Mouse (Mus musculus) thymus, adult 2 months (tissue): Measurements from ENCODE around the gene Klhl36.

Experiments used
- CTCF ChIP-seq: fragments of 200-500 bp; IDR thresholded peaks from 2 replicates; pipeline ENCODE4 v1.5.1; 2012; ENCODE audit warnings: mild to moderate bottlenecking, control low read depth, low read length, moderate library complexity, borderline replicate concordance; ENCODE audit not compliant: control insufficient read depth, poor library complexity, insufficient read depth; ENCODE audit errors: extremely low read depth
- POLR2A ChIP-seq: fragments of 200-500 bp; IDR thresholded peaks from 2 replicates; pipeline ENCODE4 v1.6.1; 2012; ENCODE audit warnings: mild to moderate bottlenecking, low read length, control low read depth, moderate library complexity; ENCODE audit not compliant: control insufficient read depth, poor library complexity, insufficient read depth; ENCODE audit errors: extremely low read depth

- TF ChIP-seq CTCF (no peak), POLR2A (no peak)
These were observed 6.4 kb upstream of the Klhl36 start for GRCm38 (mm10) chr8:119855656-119856055.
